ENCODE assay signal across 8 mouse cellular contexts in genomic region chr10:107271321-107272130, GRCm38 (mm10). TPM values are rescaled to one million over a fixed set of nuclear protein-coding genes. Genes with fewer than 3 reads are reported as not detected.
DNase-seq lines count a peak whose midpoint lies in the region; ATAC-seq and TF ChIP-seq lines count a peak whose summit lies in the region.

Lin7a (plus strand) TSS chr10:107271686.

- no peaks in the 10 kb centered on the region for H3K36me3 ChIP-seq in heart, adult 2 months (ENCODE audit: control insufficient read depth, insufficient read depth, low read length)
- no peaks in the 10 kb centered on the region for H3K36me3 ChIP-seq in liver, embryonic 15.5 days (replicated peaks)

- H3K27ac ChIP-seq in heart, adult 2 months, result peak within 1 kb of the TSS; percentile 54
- peak within 1 kb of the TSS; percentile 53; the same call in 1 of the 2 replicates for H3K27ac ChIP-seq in liver, embryonic 15.5 days (replicated peaks)

- 3% methylated on average over 38 of the region's 38 CpGs for WGBS in heart, adult 2 months
- 3% methylated on average over 38 of the region's 38 CpGs for WGBS in liver, embryonic 15.5 days (ENCODE audit: insufficient replicate concordance)

- H3K27me3 ChIP-seq in heart, adult 2 months (ENCODE audit: control insufficient read depth, insufficient read depth, low read length), result peaks cover 4% of the 10 kb centered on the region; the same call in 1 of the 2 replicates
- peaks cover 21% of the 10 kb centered on the region for H3K27me3 ChIP-seq in liver, embryonic 15.5 days

- peak within 1 kb of the TSS; percentile 62 for H3K9ac ChIP-seq in heart, adult 2 months (ENCODE audit: low read depth, low read length)
- H3K9ac ChIP-seq in liver, embryonic 15.5 days, result peak within 1 kb of the TSS; percentile 25; the same call in 1 of the 2 replicates

- peak within 1 kb of the TSS; percentile 53 for H3K4me2 ChIP-seq in liver, embryonic 15.5 days

- no peak for TF ChIP-seq CTCF in heart, adult 2 months (IDR thresholded peaks at IDR 0.05)

- no peaks in the 10 kb centered on the region for H3K9me3 ChIP-seq in liver, embryonic 15.5 days (replicated peaks)

- intact Hi-C loops in heart, adult 2 months (cut with DNase I), result loop anchor here (5.0 kb wide), 1 partner anchor 116 kb away; no protein-coding TSS in a partner anchor

- H3K4me1 ChIP-seq in heart, adult 2 months (ENCODE audit: control insufficient read depth, insufficient read depth, low read length), result no peaks in the 10 kb centered on the region
- H3K4me1 ChIP-seq in liver, embryonic 15.5 days (replicated peaks), result no peaks in the 10 kb centered on the region

- no peak for TF ChIP-seq EP300 in heart, adult 2 months (IDR thresholded peaks at IDR 0.05; ENCODE audit: insufficient read depth, low read depth, low read length)

- no peak for ATAC-seq in liver, embryonic 15.5 days (ENCODE audit: insufficient read depth)
- ATAC-seq in megakaryocyte-erythroid progenitor cell, adult 5-6 weeks (replicated peaks; ENCODE audit: low FRiP score, low TSS enrichment, poor library complexity, severe bottlenecking), result no peak

- TF ChIP-seq POLR2A in heart, adult 2 months (IDR thresholded peaks at IDR 0.05; ENCODE audit: insufficient read depth, low read depth, low read length), result 0 out of 2 replicates have a peak, but pooled peaks have one; percentile 18

- DNase-seq in heart, adult 2 months, result peak in 1 of 2 experiments; percentile 6
- no peak for DNase-seq in heart, adult 9 months (ENCODE audit: low spot score in 2 of 2)
- peak; percentile 81 to 82 for DNase-seq in cerebellum, adult 18-20 months
- DNase-seq in frontal cortex, postnatal 25 days (ENCODE audit: low spot score in 2 of 2), result peak; percentile 20 to 39
- peak; percentile 19 for DNase-seq in kidney, postnatal 14 days
- peak; percentile 58 for DNase-seq in right cerebral cortex, postnatal 4 days

- no peaks in the 10 kb centered on the region for H3K79me2 ChIP-seq in heart, adult 2 months (replicated peaks; ENCODE audit: control insufficient read depth, insufficient read depth, low read length)

- peak within 1 kb of the TSS; percentile 24 for H3K4me3 ChIP-seq in heart, adult 2 months
- peak within 1 kb of the TSS; percentile 52 for H3K4me3 ChIP-seq in liver, embryonic 15.5 days (replicated peaks)

RNA-seq across cellular contexts. Expression of gene Lin7a, which starts in this region (rescaled TPM):
- 1 to 10 TPM in 1 of 2 experiments, under 1 TPM in 1; 0.94 to 1.7 TPM for total RNA-seq in heart, adult 2 months (2021)
- 0.35 and 0.79 TPM in 2 replicates for polyA plus RNA-seq in heart, adult 2 months (2012; rRNA removed)
- 1.3 and 1.4 TPM in 2 replicates for polyA plus RNA-seq in liver, embryonic 15.5 days (2015; fragmentation: Nextera tagmentation; extraction: Ambion mirVana)
- total RNA-seq in megakaryocyte-erythroid progenitor cell, adult 5-6 weeks (2014; fragmentation: Nextera tagmentation), result not detected in 2 replicates
- not detected in 2 replicates for total RNA-seq in megakaryocyte-erythroid progenitor cell, adult 5-6 weeks (2017)

Comparison
In these comparisons a context has a peak if more than half of its experiments do, and no peak if none do; other contexts are left out.
1. DNase-seq: peak in cerebellum, adult 18-20 months (2 of 2), frontal cortex, postnatal 25 days (2 of 2), kidney, postnatal 14 days (single experiment) and right cerebral cortex, postnatal 4 days (single experiment); none in heart, adult 9 months (0 of 2).